Mouse (Mus musculus) small intestine, adult 2 months (tissue): ENCODE results near the gene Myl7.

Source experiments
- CTCF ChIP-seq: fragments of 200-500 bp; IDR thresholded peaks from 2 replicates; pipeline ENCODE4 v1.5.1; 2012; ENCODE audit warnings: low read depth, mild to moderate bottlenecking, control low read depth, inconsistent platforms, low read length, moderate library complexity, mixed read lengths; ENCODE audit not compliant: insufficient replicate concordance, insufficient read length; ENCODE audit errors: extremely low read depth
- POLR2A ChIP-seq: fragments of 200-500 bp; IDR thresholded peaks from 2 replicates; pipeline ENCODE4 v1.6.1; 2012; ENCODE audit warnings: low read depth, mild to moderate bottlenecking, control low read depth, inconsistent platforms, low read length, moderate library complexity

DNA sequence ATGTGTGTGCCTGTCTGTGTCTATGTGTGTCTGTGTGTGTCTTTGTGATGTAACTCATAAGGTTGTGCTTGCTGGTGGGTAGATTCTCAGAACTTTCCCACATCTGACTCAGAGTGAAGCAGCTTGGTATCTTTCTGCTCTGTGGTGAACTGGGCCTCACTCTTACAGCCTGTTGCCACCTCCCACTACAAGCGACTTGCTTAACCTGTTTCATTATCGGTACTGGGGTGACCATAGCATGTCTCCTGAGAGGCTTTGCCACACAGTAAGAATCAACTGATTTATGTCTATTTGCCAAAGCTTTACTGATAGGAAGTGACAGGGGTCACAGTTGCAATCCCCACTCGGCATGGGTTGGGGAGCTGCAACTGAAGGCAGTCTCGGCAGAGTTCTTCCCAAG, 10.1 kb upstream of the Myl7 start:
- no peak for TF ChIP-seq CTCF
- TF ChIP-seq POLR2A: no peak
